Mouse (Mus musculus) liver, embryonic 11.5 days (tissue): ENCODE measurements at regions not wholly inside any gene's neighbourhood (a gene's known extent, or its start where the extent isn't known, plus 50 kb on each side); places are given as distances from the start of the nearest gene placed in this dataset.
"Not testable (repeated sequence)": the region's sequence is repeated elsewhere in the genome, so short reads cannot be mapped to it uniquely, and the experiment has no call there.

Experiments used
- ATAC-seq: fragments of 200-750 bp; cut with Nextera tagmentation; replicated peaks from 2 replicates; pipeline ENCODE4 v1.8.0; 2017; ENCODE audit warnings: moderate number of reproducible peaks, mild to moderate bottlenecking, moderate TSS enrichment, moderate library complexity; ENCODE audit not compliant: low FRiP score
- DNase-seq: peaks from one replicate; pipeline ENCODE4 v3.0.0-alpha.2; 2017; ENCODE audit warnings: low spot score
- H3K27ac ChIP-seq: fragments of 300-500 bp; sonication (generic); 2 replicates; pipeline ENCODE4 v1.5.1; 2014; ENCODE audit warnings: mild to moderate bottlenecking, low read depth, low read length, control low read depth
- H3K27me3 ChIP-seq: fragments of 300-500 bp; sonication (generic); replicated peaks from 2 replicates; pipeline ENCODE4 v1.6.1; 2014; ENCODE audit warnings: low read length, mixed read lengths; ENCODE audit not compliant: control insufficient read depth, insufficient read depth
- H3K36me3 ChIP-seq: fragments of 300-500 bp; sonication (generic); 2 replicates; pipeline ENCODE4 v1.6.1; 2014; ENCODE audit warnings: mild to moderate bottlenecking, low read length, moderate library complexity, mixed read lengths; ENCODE audit not compliant: control insufficient read depth, insufficient read depth
- H3K4me1 ChIP-seq: fragments of 300-500 bp; sonication (generic); replicated peaks from 2 replicates; pipeline ENCODE4 v1.6.1; 2014; ENCODE audit warnings: low read length, mixed read lengths; ENCODE audit not compliant: control insufficient read depth, insufficient read depth
- H3K4me2 ChIP-seq: fragments of 300-500 bp; sonication (generic); 2 replicates; pipeline ENCODE4 v1.6.1; 2014; ENCODE audit warnings: mild to moderate bottlenecking, control low read depth, moderate library complexity
- H3K4me3 ChIP-seq: fragments of 300-500 bp; sonication (generic); 2 replicates; pipeline ENCODE4 v1.5.1; 2014; ENCODE audit warnings: low read depth, low read length, control low read depth
- H3K9ac ChIP-seq: fragments of 300-500 bp; sonication (generic); 2 replicates; pipeline ENCODE4 v1.6.1; 2014; ENCODE audit warnings: low read depth, low read length, control low read depth
- H3K9me3 ChIP-seq: fragments of 300-500 bp; sonication (generic); 2 replicates; pipeline ENCODE4 v1.6.1; 2016; ENCODE audit warnings: low read length, inconsistent platforms, mixed read lengths; ENCODE audit not compliant: control insufficient read depth
- WGBS: fragments of 180-500 bp; shearing (Covaris S2); extraction: QIAGEN DNeasy Blood & Tissue Kit; methylation state at CpG from one replicate; pipeline ENCODE4 v1.1.7; 2014; 5-methylcytosine and 5-hydroxymethylcytosine counted together

DNA sequence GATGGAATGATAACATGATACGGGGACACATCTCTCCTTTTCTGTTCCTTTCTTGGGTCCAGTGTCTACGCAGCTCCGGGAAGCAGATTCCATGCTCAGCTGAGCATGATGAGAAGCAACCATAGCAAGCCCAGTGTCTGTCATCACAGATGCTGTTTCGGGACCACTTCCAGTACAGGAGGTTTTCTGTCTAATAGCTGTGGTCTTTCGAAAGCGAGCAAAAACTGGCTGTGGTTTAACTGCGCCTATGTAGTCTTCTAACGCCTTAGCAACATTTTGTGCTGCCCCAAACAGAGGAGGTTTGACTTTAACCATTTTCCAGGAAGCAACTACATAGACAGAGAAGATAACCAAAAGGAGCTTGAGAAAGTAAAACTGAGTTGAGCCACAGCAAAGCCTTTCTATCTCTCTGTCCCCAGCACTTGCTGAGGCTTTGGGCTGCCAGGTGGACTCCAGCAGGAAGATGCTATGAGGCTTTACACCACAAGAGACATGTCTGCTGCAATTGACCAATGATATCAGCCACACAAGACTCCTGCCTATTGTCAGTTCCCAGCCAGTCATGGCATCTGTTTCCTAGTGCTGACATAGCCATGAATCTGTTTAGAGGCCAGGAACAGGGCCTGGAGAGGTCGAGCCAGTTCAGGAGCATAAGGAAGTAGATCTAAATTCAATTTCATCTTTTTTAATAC lies 95.1 kb downstream of the Stard3nl start:
- not testable (repeated sequence) for H3K36me3 ChIP-seq, H3K27ac ChIP-seq, H3K4me2 ChIP-seq, DNase-seq, H3K4me1 ChIP-seq, H3K27me3 ChIP-seq, H3K4me3 ChIP-seq, H3K9ac ChIP-seq, H3K9me3 ChIP-seq, ATAC-seq
- WGBS = 82% methylated on average over 9 of the region's 9 CpGs

DNA sequence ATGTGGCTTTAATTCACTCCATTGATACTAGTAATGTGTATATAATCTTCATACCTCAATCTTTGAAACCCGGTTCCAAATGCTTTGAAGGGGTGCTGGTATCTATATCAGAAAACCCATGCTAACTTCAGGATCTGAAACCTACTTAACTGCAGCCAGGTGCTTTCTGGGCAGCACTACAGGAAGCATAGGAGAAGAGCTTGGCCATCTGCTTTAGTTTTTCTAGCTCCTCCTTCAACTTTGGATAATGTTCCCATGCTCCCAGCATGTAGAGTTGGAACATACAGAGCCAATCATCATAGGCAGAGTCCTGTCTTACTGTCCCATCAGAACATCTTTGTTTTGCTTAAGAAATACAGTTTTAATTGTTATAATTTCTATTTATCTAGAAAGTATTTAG lies 99.3 kb downstream of the Stard3nl start:
- ATAC-seq = no peak
- no peak for DNase-seq
- Histone ChIP-seq H3K27ac (no peak overlapping the region), H3K4me3 (no peak overlapping the region), H3K4me2 (no peak overlapping the region), H3K9me3 (no peaks in the 10 kb centered on the region), H3K27me3 (no peaks in the 10 kb centered on the region), H3K9ac (no peak overlapping the region), H3K4me1 (no peaks in the 10 kb centered on the region), H3K36me3 (no peaks in the 10 kb centered on the region)
- 62% methylated on average over 1 of the region's 1 CpGs for WGBS

DNA sequence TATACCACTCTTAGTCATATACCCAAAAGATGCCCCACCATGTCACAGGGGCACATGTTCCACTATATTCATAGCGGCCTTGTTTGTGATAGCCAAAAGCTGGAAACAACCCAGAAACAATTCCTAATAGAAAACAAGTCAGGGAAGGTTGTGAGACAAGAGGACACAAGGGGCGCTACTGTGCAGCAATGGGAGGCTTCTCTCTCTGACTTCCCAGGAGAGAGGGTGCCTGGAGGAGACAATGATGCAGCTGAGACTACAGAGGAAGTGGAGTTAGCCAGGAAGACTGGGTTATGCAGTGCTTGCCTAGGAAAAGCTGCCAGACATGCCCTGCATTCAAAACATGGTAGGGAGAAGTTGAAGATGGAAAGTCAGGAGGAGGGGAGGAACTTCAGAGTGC lies 102.6 kb downstream of the Stard3nl start:
- no peaks in the 10 kb centered on the region for H3K4me1 ChIP-seq
- no peak overlapping the region for H3K27ac ChIP-seq
- DNase-seq (no peak), ATAC-seq (no peak)
- no peak overlapping the region for H3K4me2 ChIP-seq
- no peaks in the 10 kb centered on the region for H3K9me3 ChIP-seq
- H3K27me3 ChIP-seq = no peaks in the 10 kb centered on the region
- no peak overlapping the region for H3K9ac ChIP-seq
- no peak overlapping the region for H3K4me3 ChIP-seq
- WGBS = 50% methylated on average over 2 of the region's 2 CpGs
- H3K36me3 ChIP-seq = no peaks in the 10 kb centered on the region

DNA sequence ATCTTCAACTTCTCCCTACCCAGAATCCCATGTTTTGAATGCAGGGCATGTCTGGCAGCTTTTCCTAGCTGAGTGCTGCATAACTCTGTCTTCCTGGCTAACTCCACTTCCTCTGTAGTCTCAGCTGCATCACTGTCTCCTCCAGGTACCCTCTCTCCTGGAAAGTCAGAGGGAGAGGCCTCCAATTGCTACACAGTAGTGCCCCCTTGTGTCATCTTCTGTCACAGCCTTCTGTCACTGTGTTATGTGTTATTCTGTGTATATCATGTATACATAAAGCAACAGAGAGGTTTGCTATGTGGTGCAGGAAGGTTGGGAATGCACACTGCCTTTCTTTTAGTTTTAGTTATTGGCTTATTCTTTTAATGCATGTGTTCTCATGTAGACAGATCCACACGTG lies 112.4 kb downstream of the Stard3nl start:
- Histone ChIP-seq H3K9me3 (no peaks in the 10 kb centered on the region), H3K9ac (no peak overlapping the region), H3K36me3 (no peaks in the 10 kb centered on the region), H3K27me3 (no peaks in the 10 kb centered on the region), H3K4me2 (no peak overlapping the region), H3K27ac (no peak overlapping the region), H3K4me3 (no peak overlapping the region), H3K4me1 (no peaks in the 10 kb centered on the region)
- ATAC-seq = no peak
- no peak for DNase-seq
- WGBS = 64% methylated on average over 1 of the region's 1 CpGs

DNA sequence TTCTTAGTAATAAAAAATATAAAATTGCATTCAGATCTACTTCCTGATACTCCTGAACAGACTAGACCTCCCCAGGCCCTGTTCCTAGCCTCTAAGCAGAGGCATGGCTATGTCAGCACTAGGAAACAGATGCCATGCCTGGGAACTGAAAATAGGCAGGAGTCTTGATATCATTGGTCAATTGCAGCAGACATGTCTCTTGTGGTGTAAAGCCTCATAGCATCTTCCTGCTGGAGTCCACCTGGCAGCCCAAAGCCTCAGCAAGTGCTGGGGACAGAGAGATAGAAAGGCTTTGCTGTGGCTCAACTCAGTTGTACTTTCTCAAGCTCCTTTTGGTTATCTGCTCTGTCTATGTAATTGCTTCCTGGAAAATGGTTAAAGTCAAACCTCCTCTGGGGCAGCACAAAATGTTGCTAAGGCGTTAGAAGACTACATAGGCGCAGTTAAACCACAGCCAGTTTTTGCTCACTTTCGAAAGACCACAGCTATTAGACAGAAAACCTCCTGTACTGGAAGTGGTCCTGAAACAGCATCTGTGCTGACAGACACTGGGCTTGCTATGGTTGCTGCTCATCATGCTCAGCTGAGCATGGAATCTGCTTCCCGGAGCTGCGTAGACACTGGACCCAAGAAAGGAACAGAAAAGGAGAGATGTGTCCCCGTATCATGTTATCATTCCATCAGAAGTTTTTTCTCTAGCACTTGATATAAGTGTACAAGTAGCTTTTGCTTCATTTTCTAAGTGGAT lies 122.9 kb downstream of the Stard3nl start:
- H3K4me1 ChIP-seq, DNase-seq, H3K27me3 ChIP-seq, H3K9ac ChIP-seq, H3K4me3 ChIP-seq, ATAC-seq, H3K9me3 ChIP-seq, H3K4me2 ChIP-seq, H3K36me3 ChIP-seq, H3K27ac ChIP-seq: not testable (repeated sequence)
- 85% methylated on average over 6 of the region's 6 CpGs for WGBS

DNA sequence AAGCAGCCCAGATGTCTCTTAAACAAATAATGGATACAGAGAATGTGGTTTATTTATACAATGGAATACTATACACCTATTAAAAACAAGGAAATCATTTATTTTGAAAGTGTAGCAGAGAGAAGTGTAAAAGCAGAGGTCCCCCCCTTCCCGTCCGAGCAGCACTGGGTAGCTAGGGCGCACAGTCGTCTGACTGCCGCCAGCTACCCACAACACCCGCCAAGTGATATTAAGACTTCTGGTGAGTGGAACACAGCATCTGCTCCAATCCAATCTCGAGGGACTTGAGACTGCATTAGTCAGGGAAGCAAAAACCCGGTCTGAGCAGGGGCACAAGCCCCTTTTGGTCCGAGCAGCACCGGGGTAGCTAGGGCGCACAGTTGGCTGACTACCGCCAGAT lies 130.6 kb downstream of the Stard3nl start:
- not testable (repeated sequence) for H3K27ac ChIP-seq, H3K4me3 ChIP-seq, H3K27me3 ChIP-seq, DNase-seq, H3K36me3 ChIP-seq, ATAC-seq, H3K4me2 ChIP-seq, H3K9me3 ChIP-seq, H3K4me1 ChIP-seq, H3K9ac ChIP-seq
- 67% methylated on average over 12 of the region's 12 CpGs for WGBS

DNA sequence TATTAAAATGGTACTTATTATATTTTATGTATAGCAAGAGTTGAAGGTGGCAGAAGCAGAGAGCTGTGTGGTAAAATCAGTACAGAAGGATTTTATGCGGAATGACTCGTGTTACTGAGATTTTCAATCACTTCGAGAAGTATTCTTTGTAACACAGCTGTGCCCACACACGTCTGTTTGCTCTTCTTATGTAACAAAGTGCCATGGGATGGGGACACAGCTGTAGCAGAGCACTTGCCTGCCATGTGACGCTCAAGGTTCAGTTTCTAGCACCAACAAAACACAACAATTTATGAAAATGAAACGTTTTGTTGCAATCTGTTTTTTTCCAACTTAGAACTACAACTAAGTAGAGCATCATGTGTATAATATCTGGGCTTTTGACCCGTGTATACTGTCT lies 149.0 kb downstream of the Stard3nl start:
- not testable (repeated sequence) for H3K36me3 ChIP-seq, H3K4me2 ChIP-seq, DNase-seq, H3K4me3 ChIP-seq, H3K9ac ChIP-seq, H3K9me3 ChIP-seq, H3K27me3 ChIP-seq, H3K4me1 ChIP-seq, ATAC-seq, H3K27ac ChIP-seq
- 67% methylated on average over 6 of the region's 7 CpGs for WGBS

DNA sequence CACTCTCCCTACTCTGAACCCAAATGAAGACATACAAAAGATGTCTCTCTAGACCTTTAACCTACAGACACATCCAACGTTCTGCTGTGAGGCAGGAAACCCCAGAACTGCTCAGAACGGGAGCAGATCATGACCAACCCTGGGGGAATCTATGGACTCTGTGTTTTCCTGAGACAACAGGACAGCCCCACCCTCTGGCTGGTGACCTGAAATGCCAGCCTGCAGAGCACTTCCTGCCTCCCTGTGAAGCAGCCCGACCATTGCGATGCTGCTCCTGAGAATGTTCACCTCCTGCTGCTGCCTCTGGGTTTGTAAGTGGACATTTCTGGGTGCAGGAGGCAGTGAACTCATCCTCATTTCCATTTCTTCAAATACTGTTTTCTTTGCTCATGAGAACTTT lies 153.0 kb downstream of the Stard3nl start:
- not testable (repeated sequence) for H3K4me2 ChIP-seq, H3K27me3 ChIP-seq, DNase-seq, ATAC-seq, H3K36me3 ChIP-seq, H3K27ac ChIP-seq, H3K9ac ChIP-seq, H3K4me1 ChIP-seq, H3K9me3 ChIP-seq, H3K4me3 ChIP-seq
- WGBS = 40% methylated on average over 4 of the region's 4 CpGs

DNA sequence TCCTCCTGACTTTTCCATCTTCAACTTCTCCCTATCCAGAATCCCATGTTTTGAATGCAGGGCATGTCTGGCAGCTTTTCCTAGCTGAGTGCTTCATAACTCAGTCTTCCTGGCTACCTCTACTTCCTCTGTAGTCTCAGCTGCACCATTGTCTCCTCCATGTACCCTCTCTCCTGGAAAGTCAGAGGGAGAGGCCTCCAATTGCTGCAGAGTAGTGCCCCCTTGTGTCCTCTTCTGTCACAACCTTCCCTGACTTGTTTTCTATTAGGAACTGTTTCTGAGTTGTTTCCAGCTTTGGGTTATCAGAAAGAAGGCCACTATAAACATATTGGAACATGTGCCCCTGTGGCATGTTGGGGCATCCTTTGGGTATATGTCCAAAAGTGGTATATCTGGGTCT lies 159.3 kb downstream of the Stard3nl start:
- no peaks in the 10 kb centered on the region for H3K9me3 ChIP-seq
- H3K4me3 ChIP-seq = no peak overlapping the region
- H3K36me3 ChIP-seq = no peaks in the 10 kb centered on the region
- DNase-seq (no peak), ATAC-seq (peak; percentile 68)
- H3K4me2 ChIP-seq = no peak overlapping the region
- H3K27me3 ChIP-seq = no peaks in the 10 kb centered on the region
- no peak overlapping the region for H3K27ac ChIP-seq
- H3K4me1 ChIP-seq = no peaks in the 10 kb centered on the region
- H3K9ac ChIP-seq = no peak overlapping the region
